Mouse (Mus musculus): ENCODE measurements around the gene Gar1.
A peak's percentile ranks its signal among the peaks of the same experiment; 100 is the strongest.

Gene Gar1

GRCm38 (mm10) chr3:129831035-129831568 lies at the start of gene Gar1:
TSS of gene Gar1 (minus strand) at chr3:129831396.
- DNase-seq (ENCODE audit: low read depth, low spot score) = peak; percentile 99

- no peak for DNase-seq (ENCODE audit: low read depth, low spot score)
Observed at GRCm38 (mm10) chr3:129879913-129880312, 48.7 kb upstream of the Gar1 start.

GRCm38 (mm10) chr3:129879131-129879757 lies 48.0 kb upstream of the Gar1 start:
- peak; percentile 54 for DNase-seq (ENCODE audit: low read depth, low spot score)

GRCm38 (mm10) chr3:129878405-129879021 lies 47.3 kb upstream of the Gar1 start, which contains the start of gene Pla2g12a:
TSS of gene Pla2g12a (plus strand) at chr3:129878606.
- DNase-seq (ENCODE audit: low read depth, low spot score) = peak; percentile 93

- no peak for DNase-seq (ENCODE audit: low read depth, low spot score)
Observed at GRCm38 (mm10) chr3:129877327-129877726, 46.1 kb upstream of the Gar1 start.

- DNase-seq (ENCODE audit: low read depth, low spot score) = peak; percentile 74
Observed at GRCm38 (mm10) chr3:129863698-129864097, 32.5 kb upstream of the Gar1 start.

- DNase-seq (ENCODE audit: low read depth, low spot score) = no peak
Observed at GRCm38 (mm10) chr3:129862592-129862991, 31.4 kb upstream of the Gar1 start.

- no peak for DNase-seq (ENCODE audit: low read depth, low spot score)
Observed at GRCm38 (mm10) chr3:129846846-129847245, 15.7 kb upstream of the Gar1 start.

GRCm38 (mm10) chr3:129845868-129846267 lies 14.7 kb upstream of the Gar1 start:
- DNase-seq (ENCODE audit: low read depth, low spot score) = no peak

GRCm38 (mm10) chr3:129838017-129838416 lies 6.8 kb upstream of the Gar1 start:
- DNase-seq (ENCODE audit: low read depth, low spot score) = no peak

GRCm38 (mm10) chr3:129836965-129837364 lies 5.8 kb upstream of the Gar1 start:
- DNase-seq (ENCODE audit: low read depth, low spot score) = no peak

- no peak for DNase-seq (ENCODE audit: low read depth, low spot score)
Observed at GRCm38 (mm10) chr3:129836051-129836697, 5.0 kb upstream of the Gar1 start.

- DNase-seq (ENCODE audit: low read depth, low spot score) = no peak
Observed at GRCm38 (mm10) chr3:129835388-129835934, 4.3 kb upstream of the Gar1 start, which contains the start of gene Cfi. TSS of gene Cfi (plus strand) at chr3:129835884.

- peak; percentile 66 for DNase-seq (ENCODE audit: low read depth, low spot score)
Observed at GRCm38 (mm10) chr3:129830626-129831025, 570 bp downstream of the Gar1 start.

GRCm38 (mm10) chr3:129827691-129828090 lies 3.5 kb downstream of the Gar1 start:
- DNase-seq (ENCODE audit: low read depth, low spot score) = no peak

- DNase-seq (ENCODE audit: low read depth, low spot score) = no peak
Observed at GRCm38 (mm10) chr3:129826691-129827090, 4.5 kb downstream of the Gar1 start.

- no peak for DNase-seq (ENCODE audit: low read depth, low spot score)
Observed at GRCm38 (mm10) chr3:129824891-129825290, 6.3 kb downstream of the Gar1 start.

- DNase-seq (ENCODE audit: low read depth, low spot score) = no peak
Observed at GRCm38 (mm10) chr3:129824146-129824545, 7.0 kb downstream of the Gar1 start.

GRCm38 (mm10) chr3:129823293-129823692 lies 7.9 kb downstream of the Gar1 start:
- DNase-seq (ENCODE audit: low read depth, low spot score) = peak; percentile 71

- DNase-seq (ENCODE audit: low read depth, low spot score) = no peak
Observed at GRCm38 (mm10) chr3:129822206-129822775, 8.9 kb downstream of the Gar1 start, which contains the start of gene Rrh. TSS of gene Rrh (minus strand) at chr3:129822587.

- no peak for DNase-seq (ENCODE audit: low read depth, low spot score)
Observed at GRCm38 (mm10) chr3:129821736-129822135, 9.5 kb downstream of the Gar1 start.

GRCm38 (mm10) chr3:129820847-129821246 lies 10.3 kb downstream of the Gar1 start:
- no peak for DNase-seq (ENCODE audit: low read depth, low spot score)
